Mouse (Mus musculus): ENCODE measurements around the gene Smarcc2.

DNA sequence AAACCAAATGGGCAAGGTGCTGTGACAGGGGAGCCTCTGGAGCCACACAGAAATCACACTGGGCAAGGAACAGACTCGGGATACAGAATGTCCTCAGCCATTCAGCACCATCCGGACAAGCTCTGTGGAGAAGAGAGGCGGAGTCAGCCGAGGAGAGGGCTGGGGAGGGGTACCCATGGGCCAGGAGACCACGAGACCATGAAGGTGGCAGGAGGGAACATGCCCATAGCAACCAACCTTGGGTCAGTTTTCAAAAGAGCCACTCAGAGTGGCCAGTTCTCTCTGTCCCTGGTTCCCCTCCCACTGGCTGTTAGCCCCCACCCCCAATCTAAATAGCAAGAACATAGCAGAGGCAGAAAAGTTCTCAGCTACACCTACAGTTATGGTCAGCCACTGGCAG, 31.9 kb downstream of the Smarcc2 start:
- TF ChIP-seq CTCF (IDR thresholded peaks at IDR 0.05; ENCODE audit: borderline replicate concordance, extremely low read depth, insufficient read depth, insufficient read length), result no peak
- no peak for TF ChIP-seq POLR2A (IDR thresholded peaks at IDR 0.05; ENCODE audit: borderline replicate concordance, extremely low read depth, insufficient read depth, insufficient read length, poor library complexity, severe bottlenecking)
